In the genomic region with DNA sequence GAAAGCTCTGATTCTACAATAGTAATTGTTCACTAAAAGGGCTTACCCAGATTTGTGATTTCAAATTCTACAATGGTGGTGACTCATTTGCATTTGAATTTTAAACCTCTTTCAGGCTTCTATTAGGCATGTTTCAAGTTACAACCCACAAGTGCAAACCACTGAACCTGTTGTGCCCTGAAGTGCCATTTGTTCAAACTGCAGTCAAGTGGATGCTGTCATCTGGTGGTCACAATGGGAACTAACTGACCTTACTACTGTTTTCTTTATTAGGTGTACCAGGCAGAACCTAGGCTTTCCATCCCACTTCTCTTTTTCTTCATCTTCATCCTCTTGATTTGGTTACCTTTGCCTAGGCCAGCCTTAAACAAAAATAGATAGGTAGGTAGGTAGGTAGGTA, we compare ENCODE assay signal across 10 mouse cellular contexts. TPM values are rescaled to one million over a fixed set of nuclear protein-coding genes. Genes with fewer than 3 reads are reported as not detected.
DNase-seq lines count a peak whose midpoint lies in the region; ATAC-seq and TF ChIP-seq lines count a peak whose summit lies in the region.
"Had no signal": no experiment of that assay in that cellular context is flagged by ENCODE, and none has a peak within 500 bp of the region (broad histone marks: within the 10 kb centered on the region; RNA-seq: fewer than 3 reads in every experiment).

No protein-coding gene starts in this region.

- no peak for TF ChIP-seq POLR2A in CH12.LX (IDR thresholded peaks at IDR 0.05; ENCODE audit: low read depth, low read length)

- H3K4me3 ChIP-seq in hindbrain, embryonic 16.5 days (ENCODE audit: low read length), result no peak overlapping the region
- H3K4me3 ChIP-seq in hindbrain, embryonic 12.5 days, result no peak overlapping the region
- no peak overlapping the region for H3K4me3 ChIP-seq in CH12.LX (replicated peaks in 1 of 3; ENCODE audit: low read depth in 2 of 3, low read length in 2 of 3, poor library complexity in 1 of 3)
- H3K4me3 ChIP-seq: erythroblast, embryonic 14.5 days; liver, embryonic 13.5 days had no signal

- in situ Hi-C loops in CH12.LX (cut with MboI; ENCODE audit: low pct_ligation_motif_present, low pct_unique_long_range_greater_than_20kb, low sequenced_read_pairs), result loop anchor here (5.0 kb wide), 1 partner anchor 148 kb away; no protein-coding TSS in a partner anchor

- TF ChIP-seq EP300 in CH12.LX (IDR thresholded peaks at IDR 0.05; ENCODE audit: low read length), result no peak

- no peak overlapping the region for H3K9ac ChIP-seq in hindbrain, embryonic 16.5 days (ENCODE audit: low read depth, low read length)
- no peak overlapping the region for H3K9ac ChIP-seq in hindbrain, embryonic 12.5 days
- H3K9ac ChIP-seq in CH12.LX (ENCODE audit: insufficient read depth, low read depth), result no peak overlapping the region
- H3K9ac ChIP-seq: liver, embryonic 13.5 days had no signal

- H3K4me2 ChIP-seq in hindbrain, embryonic 16.5 days (ENCODE audit: low read length), result no peak overlapping the region
- no peak overlapping the region for H3K4me2 ChIP-seq in hindbrain, embryonic 12.5 days (replicated peaks)
- H3K4me2 ChIP-seq in CH12.LX (ENCODE audit: insufficient read depth, low read depth, poor library complexity, severe bottlenecking), result no peak overlapping the region
- H3K4me2 ChIP-seq: liver, embryonic 13.5 days had no signal

- H3K27ac ChIP-seq in hindbrain, embryonic 16.5 days (ENCODE audit: low read depth, low read length), result no peak overlapping the region
- no peak overlapping the region for H3K27ac ChIP-seq in hindbrain, embryonic 12.5 days
- H3K27ac ChIP-seq in CH12.LX (ENCODE audit: insufficient read depth, low read depth), result no peak overlapping the region
- H3K27ac ChIP-seq: liver, embryonic 13.5 days had no signal

- TF ChIP-seq RAD21 in CH12.LX (IDR thresholded peaks at IDR 0.05; ENCODE audit: low read depth, low read length), result peak; percentile 98

- 0 out of 2 replicates have a peak, but pooled peaks have one; percentile 34 for ATAC-seq in hindbrain, embryonic 16.5 days
- ATAC-seq in hindbrain, embryonic 12.5 days (ENCODE audit: low FRiP score), result no peak
- ATAC-seq in common myeloid progenitor, adult 5-6 weeks (replicated peaks; ENCODE audit: low read depth, poor library complexity, severe bottlenecking), result peak; percentile 86
- no peak for ATAC-seq in erythroid progenitor cell, adult 5-6 weeks (replicated peaks; ENCODE audit: low FRiP score, poor library complexity, severe bottlenecking)

- peak; percentile 96 for TF ChIP-seq CTCF in CH12.LX (conservative IDR thresholded peaks at IDR 0.05 in 1 of 2, IDR thresholded peaks at IDR 0.05 in 1 of 2; ENCODE audit: low read depth in 2 of 2, low read length in 2 of 2)

- no peaks in the 10 kb centered on the region for H3K9me3 ChIP-seq in hindbrain, embryonic 16.5 days (ENCODE audit: control insufficient read depth, low read length)
- no peaks in the 10 kb centered on the region for H3K9me3 ChIP-seq in hindbrain, embryonic 12.5 days (replicated peaks)
- H3K9me3 ChIP-seq in CH12.LX (replicated peaks; ENCODE audit: low read length), result no peaks in the 10 kb centered on the region
- H3K9me3 ChIP-seq: liver, embryonic 13.5 days had no signal

- dilution Hi-C loops in CH12.LX (cut with MboI; ENCODE audit: extremely low pct_ligation_motif_present, extremely low pct_unique_long_range_greater_than_20kb, low sequenced_read_pairs), result no loop called here

- H3K4me1 ChIP-seq in hindbrain, embryonic 16.5 days (ENCODE audit: control insufficient read depth, insufficient read depth, low read depth, low read length), result no peaks in the 10 kb centered on the region
- H3K4me1 ChIP-seq in hindbrain, embryonic 12.5 days, result no peaks in the 10 kb centered on the region
- H3K4me1 ChIP-seq in CH12.LX (ENCODE audit: control insufficient read depth in 1 of 2, insufficient read depth in 2 of 2), result peaks cover 5 to 32% of the 10 kb centered on the region in 2 experiments; a peak in 3 of 4 replicates
- H3K4me1 ChIP-seq: liver, embryonic 13.5 days had no signal

- H3K27me3 ChIP-seq in hindbrain, embryonic 16.5 days (replicated peaks; ENCODE audit: control insufficient read depth, insufficient read depth, low read length), result no peaks in the 10 kb centered on the region
- no peaks in the 10 kb centered on the region for H3K27me3 ChIP-seq in hindbrain, embryonic 12.5 days
- H3K27me3 ChIP-seq in CH12.LX (replicated peaks), result no peaks in the 10 kb centered on the region
- H3K27me3 ChIP-seq: liver, embryonic 13.5 days had no signal

- no peaks in the 10 kb centered on the region for H3K79me2 ChIP-seq in CH12.LX (replicated peaks; ENCODE audit: control insufficient read depth, extremely low read depth, insufficient read depth, poor library complexity, severe bottlenecking)

- DNase-seq in 416B (ENCODE audit: low read depth) (peak; percentile 94), CH12.LX (ENCODE audit: extremely low read depth) (peak; percentile 78)
- peak; percentile 60 for DNase-seq in lung, postnatal 10 days
- no peak for DNase-seq in frontal cortex, postnatal 14 days (ENCODE audit: low spot score in 2 of 2)
- DNase-seq: liver, embryonic 13.5 days had no signal

- H3K36me3 ChIP-seq in hindbrain, embryonic 16.5 days (ENCODE audit: control insufficient read depth, insufficient read depth, low read length), result no peaks in the 10 kb centered on the region
- peaks cover 38% of the 10 kb centered on the region for H3K36me3 ChIP-seq in hindbrain, embryonic 12.5 days
- peaks cover 0 to 24% of the 10 kb centered on the region in 2 experiments for H3K36me3 ChIP-seq in CH12.LX (replicated peaks in 1 of 2; ENCODE audit: control insufficient read depth in 1 of 2, insufficient read depth in 1 of 2, low read length in 1 of 2)

TF ChIP-seq in CH12.LX, 34 proteins besides CTCF, POLR2A, EP300 and RAD21:
- no peak for TF ChIP-seq HCFC1 (IDR thresholded peaks at IDR 0.05; ENCODE audit: low read depth, low read length)
- 0 out of 2 replicates have a peak, but pooled peaks have one; percentile 13 for TF ChIP-seq JUND (conservative IDR thresholded peaks at IDR 0.05; ENCODE audit: low read depth, low read length)
- TF ChIP-seq NELFE (IDR thresholded peaks at IDR 0.05; ENCODE audit: low read depth, low read length), result peak; percentile 21; the same call in 1 of the 2 replicates
- TF ChIP-seq IRF4 (IDR thresholded peaks at IDR 0.05; ENCODE audit: low read depth, low read length), result peak; percentile 38; the same call in 1 of the 2 replicates
- peak; percentile 97 for TF ChIP-seq SMC3 (IDR thresholded peaks at IDR 0.05; ENCODE audit: low read depth, low read length)
- TF ChIP-seq SIN3A (IDR thresholded peaks at IDR 0.05; ENCODE audit: low read length), result 0 out of 2 replicates have a peak, but pooled peaks have one; percentile 40
- peak; percentile 77 for TF ChIP-seq ZC3H11A (IDR thresholded peaks at IDR 0.05; ENCODE audit: low read depth, low read length)
- no peak for TF ChIP-seq ZMIZ1 (IDR thresholded peaks at IDR 0.05; ENCODE audit: low read depth, low read length)

RNA-seq across cellular contexts. Expression of a gene that starts 46.8 kb away (rescaled TPM):
- 17.7 and 27.1 TPM in 2 replicates for polyA plus RNA-seq in hindbrain, embryonic 16.5 days (2015; fragmentation: Nextera tagmentation; extraction: Ambion mirVana)
- polyA plus RNA-seq in hindbrain, embryonic 12.5 days (2016; fragmentation: Nextera tagmentation; extraction: Ambion mirVana), result 96.7 and 102 TPM in 2 replicates
- total RNA-seq in CH12.LX (2012; rRNA removed) (3.4 and 5.0 TPM in 2 replicates), CH12.LX (2014; rRNA removed) (8.7 and 10.1 TPM in 2 replicates)
- polyA plus RNA-seq in CH12.LX (2012; ENCODE audit: insufficient read length, low read depth), result 5.9 and 7.0 TPM in 2 replicates
- 26.1 and 27.8 TPM in 2 replicates for total RNA-seq in common myeloid progenitor, adult 5-6 weeks (2017)
- total RNA-seq in erythroid progenitor cell, adult 5-6 weeks (2015; ENCODE audit: low replicate concordance), result 4.6 and 8.6 TPM in 2 replicates
- 6.4 and 7.5 TPM in 2 replicates for total RNA-seq in erythroid progenitor cell, adult 5-6 weeks (2017; ENCODE audit: low replicate concordance)

Comparison
In these comparisons a context has a peak if more than half of its experiments do, and no peak if none do; other contexts are left out.
1. ATAC-seq: peak in hindbrain, embryonic 16.5 days (single experiment) and common myeloid progenitor, adult 5-6 weeks (single experiment); none in hindbrain, embryonic 12.5 days (single experiment) and erythroid progenitor cell, adult 5-6 weeks (single experiment).
2. DNase-seq: peak in 416B (single experiment), CH12.LX (single experiment) and lung, postnatal 10 days (single experiment); none in frontal cortex, postnatal 14 days (0 of 2).